Mouse (Mus musculus) bone marrow macrophage, adult 2 months (primary cell): ENCODE data around the gene Setd1a.

ENCODE experiments used
- CTCF ChIP-seq: IDR thresholded peaks from 2 replicates; pipeline ENCODE4 v1.5.1; 2012; ENCODE audit warnings: low read depth, mild to moderate bottlenecking, low read length, moderate library complexity
- POLR2A ChIP-seq: IDR thresholded peaks from 2 replicates; pipeline ENCODE4 v1.6.1; 2012; ENCODE audit warnings: mild to moderate bottlenecking, low read depth, low read length, borderline replicate concordance

- TF ChIP-seq CTCF, result peak; percentile 51
- TF ChIP-seq POLR2A, result no peak
These were observed 2.6 kb upstream of the Setd1a start for GRCm38 (mm10) chr7:127773664-127774384.
